Mouse (Mus musculus) bone marrow, adult 2 months (tissue): Measurements from ENCODE around the gene Ifnk. TPM values are rescaled to one million over a fixed set of nuclear protein-coding genes. Genes with fewer than 3 reads are reported as not detected.

Experiments
- H3K27ac ChIP-seq: fragments of 200-500 bp; 2 replicates; pipeline ENCODE4 v1.5.1; 2012; ENCODE audit warnings: low read depth, mild to moderate bottlenecking, control low read depth, inconsistent platforms, low read length; ENCODE audit not compliant: control insufficient read depth, poor library complexity, insufficient read depth
- H3K4me1 ChIP-seq: fragments of 200-500 bp; 2 replicates; pipeline ENCODE4 v1.6.1; 2011; ENCODE audit warnings: low read length; ENCODE audit not compliant: control insufficient read depth, insufficient read depth
- H3K4me3 ChIP-seq: fragments of 200-500 bp; replicated peaks from 2 replicates; pipeline ENCODE3; 2011; ENCODE audit warnings: mild to moderate bottlenecking, low read depth, low read length, control low read depth; ENCODE audit not compliant: control insufficient read depth
- CTCF ChIP-seq: fragments of 200-500 bp; IDR thresholded peaks from 2 replicates; pipeline ENCODE4 v1.5.1; 2011; ENCODE audit warnings: low read length, control low read depth; ENCODE audit not compliant: control insufficient read depth, insufficient read depth
- POLR2A ChIP-seq: fragments of 200-500 bp; IDR thresholded peaks from 2 replicates; pipeline ENCODE4 v1.6.1; 2011; ENCODE audit warnings: low read depth, mild to moderate bottlenecking, control low read depth, low read length, borderline replicate concordance; ENCODE audit not compliant: control insufficient read depth
- WGBS: fragments of 180-500 bp; shearing (Covaris S2); methylation state at CpG from one replicate; pipeline ENCODE4 v1.1.7; 2018; 5-methylcytosine and 5-hydroxymethylcytosine counted together
- polyA plus RNA-seq: library from polyadenylated mRNA; stranded (reverse); fragments of >200 nt; gene quantifications from 2 replicates; pipeline ENCODE4 v1.2.4, GENCODE M21; 2011; ENCODE audit warnings: low replicate concordance; ENCODE audit not compliant: missing spikeins, insufficient read depth, insufficient read length

Gene Ifnk
- not detected in 2 replicates for polyA plus RNA-seq

DNA sequence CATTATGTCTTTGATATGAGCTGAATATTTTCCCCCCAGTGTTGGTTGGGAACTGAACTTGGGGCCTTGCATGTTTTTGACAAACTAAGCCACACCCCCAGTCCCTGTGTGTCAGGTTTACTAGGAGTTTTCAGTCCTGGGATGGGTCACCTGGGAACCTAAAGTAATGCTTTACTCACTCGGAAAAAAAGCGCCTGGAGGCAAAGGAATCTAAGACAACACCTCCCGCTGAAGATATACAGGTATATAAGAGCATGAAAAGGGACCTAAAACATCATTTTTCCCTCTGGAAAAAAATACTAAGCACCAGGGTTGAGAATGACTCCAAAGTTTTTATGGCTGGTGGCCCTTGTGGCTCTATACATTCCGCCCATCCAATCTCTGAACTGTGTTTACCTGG, at the start of gene Ifnk:
Ifnk (plus strand) TSS at position 301 of the 400 bp plus-strand sequence.
- no peak within 1 kb of the TSS for H3K27ac ChIP-seq
- TF ChIP-seq POLR2A (no peak), CTCF (no peak)
- WGBS = 82% methylated on average over 4 of the region's 4 CpGs
- no peaks in the 10 kb centered on the region for H3K4me1 ChIP-seq
- H3K4me3 ChIP-seq = no peak within 1 kb of the TSS

DNA sequence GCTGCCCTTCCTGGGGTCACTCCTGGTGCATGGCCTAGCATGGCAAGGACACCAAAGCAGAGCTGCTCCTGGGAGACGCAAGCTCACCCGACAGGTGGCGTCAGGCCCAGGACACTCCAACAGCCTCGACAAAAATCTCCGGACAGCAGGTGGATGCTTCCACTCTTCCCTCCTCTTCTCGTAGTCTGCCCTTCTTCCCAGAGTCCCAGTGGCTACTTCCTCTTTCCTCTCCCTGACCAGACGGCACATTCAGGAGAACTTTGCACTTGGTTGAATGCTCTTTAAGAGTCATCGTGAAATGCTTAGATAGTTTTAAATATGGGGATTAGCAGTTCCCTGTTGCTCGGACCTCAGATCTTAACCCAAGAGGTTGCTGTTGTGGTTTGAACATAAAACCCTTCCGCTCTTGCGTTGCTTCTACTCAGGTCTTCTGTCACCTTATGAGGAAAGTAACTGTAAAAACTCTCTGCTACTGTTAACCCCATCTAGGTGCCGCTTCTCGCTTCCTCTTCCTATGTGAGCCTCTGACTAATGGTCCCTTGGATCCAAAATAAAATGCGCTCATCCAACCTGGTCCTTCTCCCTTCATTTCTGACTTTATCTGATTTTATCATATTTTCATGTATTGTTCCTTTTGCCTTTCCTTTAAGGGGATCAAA, 46.6 kb upstream of the Ifnk start:
- H3K27ac ChIP-seq = no peak overlapping the region
- peaks cover 2% of the 10 kb centered on the region; the same call in 1 of the 2 replicates for H3K4me1 ChIP-seq
- no peak overlapping the region for H3K4me3 ChIP-seq
- 66% methylated on average over 14 of the region's 14 CpGs for WGBS
- no peak for TF ChIP-seq POLR2A
- TF ChIP-seq CTCF = no peak

DNA sequence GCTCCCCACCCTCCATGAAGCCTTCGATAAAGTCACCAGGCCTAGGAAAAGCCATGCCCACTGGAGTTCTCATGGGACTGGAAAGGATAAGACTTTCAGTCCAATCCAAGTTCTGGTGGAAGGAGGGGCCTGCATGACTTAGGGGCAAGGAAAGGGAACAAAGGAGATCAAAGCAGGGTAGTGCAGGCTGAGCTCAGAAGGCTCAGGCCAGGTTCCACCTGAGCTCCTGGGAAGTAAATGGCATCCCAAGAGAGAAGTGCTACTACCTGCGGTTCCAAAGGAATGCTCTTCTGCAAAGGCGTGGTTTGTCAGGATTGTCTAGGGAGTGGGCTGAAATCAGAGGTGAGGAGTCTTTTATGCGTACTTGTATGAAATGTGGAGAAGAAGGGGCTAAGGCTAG, 39.4 kb upstream of the Ifnk start:
- H3K4me1 ChIP-seq = no peaks in the 10 kb centered on the region
- WGBS = 91% methylated on average over 4 of the region's 4 CpGs
- H3K27ac ChIP-seq = no peak overlapping the region
- no peak overlapping the region for H3K4me3 ChIP-seq
- no peak for TF ChIP-seq POLR2A
- no peak for TF ChIP-seq CTCF

DNA sequence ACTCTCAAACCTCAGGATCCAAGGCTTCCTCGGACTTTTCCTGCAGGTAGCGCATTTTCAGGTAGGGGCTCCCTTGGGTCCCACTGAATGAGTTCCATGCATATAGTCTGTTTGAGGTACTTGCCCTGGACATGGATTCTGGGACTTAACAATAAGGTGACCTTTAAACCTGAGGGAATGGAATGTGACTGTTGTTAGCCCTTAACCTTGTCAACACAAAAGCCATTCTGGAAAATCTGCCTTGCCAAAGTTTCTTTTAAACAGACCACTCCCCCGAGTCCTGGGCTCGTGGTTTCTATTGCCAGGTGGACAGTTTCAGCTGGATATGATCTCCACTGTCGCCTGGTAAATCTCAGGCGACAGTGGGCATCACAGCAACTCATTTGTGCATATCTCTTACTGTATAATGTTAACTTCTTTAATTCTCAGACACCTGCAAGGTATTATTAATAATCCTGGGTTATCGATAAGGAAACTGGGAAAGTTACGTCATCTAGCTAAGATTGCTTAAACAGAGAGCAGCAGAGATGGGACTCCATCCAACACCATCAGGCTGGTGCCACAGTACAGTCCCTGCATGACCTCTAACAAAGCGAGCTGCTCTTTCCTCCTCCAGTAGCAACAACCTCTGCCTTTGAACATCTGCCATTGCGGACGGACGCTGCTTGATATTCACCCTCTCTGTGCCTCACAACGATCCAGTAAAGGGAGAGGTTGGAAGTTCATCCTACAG, 38.2 kb upstream of the Ifnk start:
- Histone ChIP-seq H3K27ac (no peak overlapping the region), H3K4me3 (no peak overlapping the region), H3K4me1 (no peaks in the 10 kb centered on the region)
- WGBS = 75% methylated on average over 13 of the region's 13 CpGs
- TF ChIP-seq POLR2A (no peak), CTCF (no peak)

DNA sequence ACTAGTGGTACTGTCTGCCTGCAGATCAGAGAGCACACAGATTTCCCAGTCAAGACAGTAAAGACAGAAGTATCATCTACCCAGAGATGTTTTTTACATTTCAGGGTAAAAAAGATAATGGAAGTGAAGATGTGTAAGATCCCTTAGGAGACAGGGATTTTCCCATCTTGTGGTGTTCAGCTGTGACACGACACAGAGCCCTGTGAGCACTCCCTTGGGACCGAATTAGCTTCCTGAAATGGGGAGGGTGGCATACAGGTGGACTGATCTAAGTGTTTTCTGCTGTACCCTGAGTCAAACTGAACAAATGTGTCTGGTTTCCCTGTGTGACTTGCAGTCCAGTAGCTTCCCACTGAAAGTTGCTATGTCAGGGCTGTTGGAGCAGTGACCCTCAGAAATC, 36.9 kb upstream of the Ifnk start:
- H3K4me3 ChIP-seq = no peak overlapping the region
- no peak for TF ChIP-seq POLR2A
- 74% methylated on average over 2 of the region's 2 CpGs for WGBS

DNA sequence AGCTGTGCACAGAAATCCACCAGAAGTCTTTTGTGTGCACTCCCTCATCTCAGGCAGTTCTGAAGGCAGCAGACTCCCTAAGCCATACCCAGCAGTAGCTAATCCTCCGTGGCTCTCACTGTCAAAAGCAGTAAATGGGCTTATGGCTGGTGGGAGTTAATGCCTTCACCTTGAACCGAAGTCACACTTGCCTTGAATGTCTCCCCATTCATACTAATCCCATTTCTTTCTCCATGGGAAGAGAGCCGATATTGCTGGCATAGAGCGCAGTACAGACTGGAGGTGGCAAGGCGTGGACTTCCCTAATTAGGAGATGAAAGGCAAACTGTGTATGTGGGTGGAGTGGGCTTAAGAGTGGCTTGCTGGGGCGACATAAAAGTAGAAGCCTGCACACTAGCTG, 35.9 kb upstream of the Ifnk start:
- H3K4me3 ChIP-seq = no peak overlapping the region
- H3K27ac ChIP-seq = no peak overlapping the region
- no peaks in the 10 kb centered on the region for H3K4me1 ChIP-seq
- no peak for TF ChIP-seq CTCF
- TF ChIP-seq POLR2A = no peak
- 81% methylated on average over 6 of the region's 6 CpGs for WGBS

More for the DNA sequence above, 36.9 kb upstream of the Ifnk start:
- Histone ChIP-seq H3K4me1 (no peaks in the 10 kb centered on the region), H3K27ac (no peak overlapping the region)

DNA sequence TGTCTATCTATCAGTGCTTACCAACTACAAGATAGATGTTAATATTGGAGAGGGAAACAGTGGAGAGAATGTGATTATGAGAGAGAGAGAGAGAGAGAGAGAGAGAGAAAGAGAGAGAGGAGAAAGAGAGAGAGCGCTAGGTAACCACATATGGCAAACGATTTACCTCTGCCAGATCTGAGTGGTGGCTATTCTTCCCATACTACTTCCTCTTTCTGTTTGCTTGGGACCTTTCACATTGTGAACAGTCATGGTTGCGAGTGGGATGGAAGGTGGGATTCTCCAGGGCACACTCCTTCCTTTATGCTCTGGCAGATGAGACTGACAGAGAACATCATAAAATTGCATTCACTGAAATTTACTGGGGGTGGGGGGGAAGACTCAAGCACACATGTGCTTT, 34.7 kb upstream of the Ifnk start:
- Histone ChIP-seq H3K4me3 (no peak overlapping the region), H3K4me1 (no peaks in the 10 kb centered on the region), H3K27ac (no peak overlapping the region)
- no peak for TF ChIP-seq POLR2A
- 28% methylated on average over 3 of the region's 3 CpGs for WGBS

DNA sequence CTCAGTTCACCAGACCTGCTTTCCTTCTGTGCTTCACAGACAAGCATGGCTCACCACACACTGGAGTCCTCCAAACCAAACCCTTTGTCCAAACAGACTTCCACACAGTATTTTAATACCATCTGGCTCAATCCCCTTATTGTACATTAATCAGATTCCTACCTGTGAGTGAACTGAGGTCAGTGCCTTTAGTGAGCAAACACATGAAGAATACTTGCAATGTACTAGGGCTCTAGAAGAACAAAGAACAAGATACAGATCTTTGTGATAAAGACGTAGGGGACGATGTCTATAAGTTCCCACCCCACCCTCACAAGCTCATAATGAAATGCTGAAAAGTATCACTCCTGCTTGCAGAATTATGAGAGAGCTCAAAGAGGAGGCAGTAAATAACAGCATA, 33.0 kb upstream of the Ifnk start:
- H3K4me1 ChIP-seq = no peaks in the 10 kb centered on the region
- 82% methylated on average over 2 of the region's 2 CpGs for WGBS
- no peak overlapping the region for H3K4me3 ChIP-seq
- no peak overlapping the region for H3K27ac ChIP-seq
- no peak for TF ChIP-seq CTCF
- no peak for TF ChIP-seq POLR2A
